Mouse (Mus musculus): Measurements from ENCODE around the gene Ndrg2.

Gene Ndrg2

DNA sequence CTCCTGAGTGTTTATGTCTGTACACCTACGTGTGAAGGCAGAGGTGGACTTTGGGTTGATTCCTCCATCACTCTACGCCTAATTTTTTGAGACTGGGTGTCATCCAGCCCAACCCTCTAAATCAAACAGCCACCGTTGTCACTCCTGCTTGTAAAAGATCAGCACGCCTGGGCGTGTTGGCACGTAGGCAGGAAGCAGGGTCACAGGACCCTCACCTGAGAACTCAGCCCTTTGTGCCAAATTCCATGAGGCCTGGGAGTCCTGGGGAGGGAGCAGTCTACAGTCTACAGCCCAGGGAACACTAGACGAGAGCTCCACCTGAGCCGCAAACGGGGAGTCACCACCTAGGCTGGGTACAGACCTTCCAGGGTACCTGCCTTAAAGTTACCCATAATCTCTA, 10.2 kb downstream of the Ndrg2 start:
- TF ChIP-seq CTCF (conservative IDR thresholded peaks at IDR 0.05; ENCODE audit: low read length): no peak
- no peak for TF ChIP-seq POU5F1 (IDR thresholded peaks at IDR 0.05; ENCODE audit: borderline replicate concordance, low read length)
- no peak for TF ChIP-seq NANOG (IDR thresholded peaks at IDR 0.05; ENCODE audit: borderline replicate concordance, low read length)
- H3K4me3 ChIP-seq (replicated peaks; ENCODE audit: low read length): no peak overlapping the region

DNA sequence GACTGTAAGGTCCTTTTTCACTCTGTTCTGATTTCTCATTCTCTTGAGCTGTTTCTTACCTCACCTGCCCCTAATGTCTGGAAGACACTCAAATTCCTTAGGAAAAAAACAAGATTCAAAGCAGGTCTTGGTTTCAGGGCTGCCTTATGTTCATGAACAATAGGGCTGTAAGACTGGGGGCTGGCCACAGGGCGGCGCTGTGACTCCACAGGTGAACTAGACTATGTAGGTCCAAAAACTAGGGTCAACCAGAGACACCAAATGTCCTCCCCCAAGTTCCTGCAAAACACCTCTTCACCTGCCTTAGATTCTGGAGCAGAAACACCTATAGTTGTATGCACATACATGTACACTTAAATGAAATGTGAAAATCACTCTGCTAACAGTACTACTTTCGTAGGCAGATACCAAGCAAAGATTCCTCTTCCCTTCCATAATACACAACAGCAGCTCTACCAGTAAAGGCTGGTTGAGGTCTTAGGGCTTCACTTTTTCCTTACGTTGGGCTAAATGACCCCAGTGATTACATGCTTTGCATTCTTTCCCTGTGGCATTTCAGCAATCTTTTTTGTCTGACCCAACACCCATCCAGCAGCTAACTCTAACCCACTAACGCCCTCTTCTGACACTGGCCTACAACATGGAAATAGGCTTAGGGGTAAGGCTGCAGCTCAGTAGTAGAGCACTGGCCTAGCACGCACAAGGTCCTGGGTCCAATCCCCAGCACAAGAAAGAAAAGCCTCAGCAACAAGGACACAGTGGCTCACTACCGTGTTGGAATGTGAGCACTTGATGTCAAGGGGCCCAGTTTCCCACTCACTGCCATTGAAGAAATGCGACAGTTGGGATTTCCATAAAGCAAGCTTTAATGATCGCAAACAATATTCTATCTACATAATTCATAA, 10.9 kb downstream of the Ndrg2 start:
- H3K9me3 ChIP-seq (ENCODE audit: low read length): peaks cover 31% of the 10 kb centered on the region
- TF ChIP-seq CTCF (conservative IDR thresholded peaks at IDR 0.05; ENCODE audit: low read length) (peak; percentile 84), POU5F1 (IDR thresholded peaks at IDR 0.05; ENCODE audit: borderline replicate concordance, low read length) (no peak), NANOG (IDR thresholded peaks at IDR 0.05; ENCODE audit: borderline replicate concordance, low read length) (no peak)

More for the DNA sequence above, 10.2 kb downstream of the Ndrg2 start:
- H3K36me3 ChIP-seq (ENCODE audit: insufficient read depth, low read length): peaks cover 37% of the 10 kb centered on the region
- no peaks in the 10 kb centered on the region for H3K27me3 ChIP-seq (ENCODE audit: insufficient read depth, low read length)
- H3K4me1 ChIP-seq (replicated peaks; ENCODE audit: low read depth, low read length): peaks cover 24% of the 10 kb centered on the region
- peaks cover 35% of the 10 kb centered on the region for H3K9me3 ChIP-seq (ENCODE audit: low read length)

GRCm38 (mm10) chr14:51899351-51899750, 14.6 kb downstream of the Ndrg2 start:
- no peak overlapping the region for H3K4me3 ChIP-seq (replicated peaks; ENCODE audit: low read length)
- TF ChIP-seq POU5F1 (IDR thresholded peaks at IDR 0.05; ENCODE audit: borderline replicate concordance, low read length): no peak
- no peak for TF ChIP-seq NANOG (IDR thresholded peaks at IDR 0.05; ENCODE audit: borderline replicate concordance, low read length)
- no peak for TF ChIP-seq CTCF (conservative IDR thresholded peaks at IDR 0.05; ENCODE audit: low read length)

More for the DNA sequence above, 10.9 kb downstream of the Ndrg2 start:
- Histone ChIP-seq H3K4me1 (replicated peaks; ENCODE audit: low read depth, low read length) (peaks cover 21% of the 10 kb centered on the region), H3K4me3 (replicated peaks; ENCODE audit: low read length) (no peak overlapping the region), H3K36me3 (ENCODE audit: insufficient read depth, low read length) (peaks cover 30% of the 10 kb centered on the region), H3K27me3 (ENCODE audit: insufficient read depth, low read length) (no peaks in the 10 kb centered on the region)

DNA sequence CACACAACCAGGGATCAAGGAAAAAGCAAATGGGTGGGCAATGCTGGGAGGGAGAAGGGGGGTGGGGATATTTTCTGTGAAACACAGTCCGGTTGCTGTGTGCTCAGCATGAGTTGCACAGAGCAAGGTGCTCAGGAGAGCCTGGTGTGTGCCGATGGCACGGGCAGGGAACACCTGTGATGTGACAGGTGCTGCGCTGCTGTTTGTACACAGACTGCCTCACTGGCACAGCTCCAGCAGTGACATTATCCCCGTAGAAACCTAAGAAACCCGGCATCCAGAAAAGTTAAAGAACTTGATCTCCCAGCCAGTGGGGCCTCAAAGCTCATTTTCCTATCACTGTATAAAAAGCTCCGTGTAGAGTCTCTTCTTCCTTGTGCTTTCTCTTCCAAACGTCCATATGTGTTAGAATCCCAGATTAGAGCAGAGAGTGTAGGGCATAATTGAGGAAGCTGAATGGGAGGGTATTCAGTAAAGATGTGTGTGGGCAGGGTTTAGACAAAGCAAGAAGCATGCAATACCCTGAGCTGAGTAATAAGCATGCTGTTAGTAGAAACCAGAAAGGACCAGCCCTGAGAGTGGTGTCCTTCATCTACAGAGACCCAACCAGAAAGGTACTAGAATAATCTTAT, 17.3 kb downstream of the Ndrg2 start:
- Histone ChIP-seq H3K36me3 (ENCODE audit: insufficient read depth, low read length) (peaks cover 3% of the 10 kb centered on the region), H3K4me1 (replicated peaks; ENCODE audit: low read depth, low read length) (peaks cover 40% of the 10 kb centered on the region), H3K4me3 (replicated peaks; ENCODE audit: low read length) (no peak overlapping the region), H3K9me3 (ENCODE audit: low read length) (no peaks in the 10 kb centered on the region), H3K27me3 (ENCODE audit: insufficient read depth, low read length) (peaks cover 16% of the 10 kb centered on the region)
- TF ChIP-seq CTCF (conservative IDR thresholded peaks at IDR 0.05; ENCODE audit: low read length) (no peak), POU5F1 (IDR thresholded peaks at IDR 0.05; ENCODE audit: borderline replicate concordance, low read length) (no peak), NANOG (IDR thresholded peaks at IDR 0.05; ENCODE audit: borderline replicate concordance, low read length) (no peak)

More at GRCm38 (mm10) chr14:51899351-51899750, 14.6 kb downstream of the Ndrg2 start:
- Histone ChIP-seq H3K4me1 (replicated peaks; ENCODE audit: low read depth, low read length) (peaks cover 30% of the 10 kb centered on the region), H3K36me3 (ENCODE audit: insufficient read depth, low read length) (no peaks in the 10 kb centered on the region), H3K27me3 (ENCODE audit: insufficient read depth, low read length) (peaks cover 14% of the 10 kb centered on the region), H3K9me3 (ENCODE audit: low read length) (no peaks in the 10 kb centered on the region)

DNA sequence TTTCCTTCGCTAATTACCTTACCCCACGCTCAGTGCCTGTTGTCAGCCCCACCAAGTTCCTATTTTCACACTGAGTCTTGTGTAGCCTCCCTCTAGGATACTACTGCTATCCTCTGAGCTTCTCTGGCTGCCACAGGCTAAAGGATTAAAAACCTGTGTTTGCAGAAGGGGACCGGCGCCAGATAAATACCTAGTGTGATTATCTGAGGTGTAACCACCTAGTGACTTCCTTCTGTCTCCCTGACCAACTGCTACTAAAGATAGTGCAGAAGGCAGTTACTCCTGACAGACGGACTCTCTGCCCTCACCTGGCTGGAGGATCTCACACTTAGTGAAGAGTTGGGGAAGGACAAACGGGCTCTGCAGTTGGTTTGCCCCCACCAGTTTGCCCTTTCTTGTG, 17.9 kb downstream of the Ndrg2 start:
- no peak for TF ChIP-seq CTCF (conservative IDR thresholded peaks at IDR 0.05; ENCODE audit: low read length)
- no peak for TF ChIP-seq NANOG (IDR thresholded peaks at IDR 0.05; ENCODE audit: borderline replicate concordance, low read length)
- no peak for TF ChIP-seq POU5F1 (IDR thresholded peaks at IDR 0.05; ENCODE audit: borderline replicate concordance, low read length)
- H3K27me3 ChIP-seq (ENCODE audit: insufficient read depth, low read length): peaks cover 16% of the 10 kb centered on the region
- no peak overlapping the region for H3K4me3 ChIP-seq (replicated peaks; ENCODE audit: low read length)
- peaks cover 46% of the 10 kb centered on the region for H3K4me1 ChIP-seq (replicated peaks; ENCODE audit: low read depth, low read length)
- peaks cover 9% of the 10 kb centered on the region for H3K36me3 ChIP-seq (ENCODE audit: insufficient read depth, low read length)
- no peaks in the 10 kb centered on the region for H3K9me3 ChIP-seq (ENCODE audit: low read length)

- Histone ChIP-seq H3K4me3 (replicated peaks; ENCODE audit: low read length) (0 out of 2 replicates have a peak overlapping the region, but pooled peaks have one; percentile 4), H3K4me1 (replicated peaks; ENCODE audit: low read depth, low read length) (peaks cover 45% of the 10 kb centered on the region), H3K9me3 (ENCODE audit: low read length) (no peaks in the 10 kb centered on the region), H3K27me3 (ENCODE audit: insufficient read depth, low read length) (peaks cover 16% of the 10 kb centered on the region), H3K36me3 (ENCODE audit: insufficient read depth, low read length) (peaks cover 19% of the 10 kb centered on the region)
- TF ChIP-seq CTCF (conservative IDR thresholded peaks at IDR 0.05; ENCODE audit: low read length): no peak
- TF ChIP-seq NANOG (IDR thresholded peaks at IDR 0.05; ENCODE audit: borderline replicate concordance, low read length): no peak
- no peak for TF ChIP-seq POU5F1 (IDR thresholded peaks at IDR 0.05; ENCODE audit: borderline replicate concordance, low read length)
Observed at GRCm38 (mm10) chr14:51895071-51895470, 18.9 kb downstream of the Ndrg2 start.

GRCm38 (mm10) chr14:51893809-51894208, 20.1 kb downstream of the Ndrg2 start:
- peaks cover 16% of the 10 kb centered on the region for H3K27me3 ChIP-seq (ENCODE audit: insufficient read depth, low read length)
- peaks cover 42% of the 10 kb centered on the region for H3K4me1 ChIP-seq (replicated peaks; ENCODE audit: low read depth, low read length)
- no peaks in the 10 kb centered on the region for H3K9me3 ChIP-seq (ENCODE audit: low read length)
- TF ChIP-seq POU5F1 (IDR thresholded peaks at IDR 0.05; ENCODE audit: borderline replicate concordance, low read length) (no peak), CTCF (conservative IDR thresholded peaks at IDR 0.05; ENCODE audit: low read length) (no peak), NANOG (IDR thresholded peaks at IDR 0.05; ENCODE audit: borderline replicate concordance, low read length) (no peak)
- H3K36me3 ChIP-seq (ENCODE audit: insufficient read depth, low read length): peaks cover 31% of the 10 kb centered on the region
- H3K4me3 ChIP-seq (replicated peaks; ENCODE audit: low read length): 0 out of 2 replicates have a peak overlapping the region, but pooled peaks have one; percentile 3

DNA sequence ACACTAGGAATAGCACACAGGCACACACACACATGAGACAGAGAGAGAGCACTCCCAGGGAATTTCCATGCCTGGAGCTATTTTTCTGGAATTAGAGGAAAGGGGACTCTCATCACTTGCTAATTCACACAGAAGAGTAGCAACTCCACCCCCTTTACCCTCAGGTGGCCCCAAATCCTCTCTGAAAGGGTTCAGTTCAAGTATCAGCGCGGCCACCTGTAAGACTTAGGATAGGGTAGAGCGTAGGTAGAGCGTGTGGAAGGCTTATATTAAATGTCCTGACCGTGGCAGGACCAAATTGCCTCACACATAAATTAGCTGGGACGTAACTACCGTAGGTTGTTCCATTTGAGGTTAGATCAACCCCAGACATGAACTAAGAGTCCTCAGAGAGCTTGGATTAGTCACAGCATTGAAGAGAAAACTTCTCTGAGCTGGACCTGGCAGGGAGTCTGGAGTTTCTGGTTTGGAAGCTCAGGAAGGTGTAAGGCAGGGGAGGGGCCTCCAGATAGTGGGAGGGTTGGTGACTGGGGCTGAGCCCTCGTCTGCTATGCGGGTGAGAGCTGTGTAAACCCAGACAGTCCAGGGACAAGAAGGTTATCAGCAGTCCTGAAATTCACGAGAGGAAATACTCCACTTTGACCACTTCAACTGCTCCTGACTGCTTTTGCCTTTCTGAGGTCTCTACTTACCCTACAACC, 20.7 kb downstream of the Ndrg2 start:
- H3K4me1 ChIP-seq (replicated peaks; ENCODE audit: low read depth, low read length): peaks cover 42% of the 10 kb centered on the region
- peaks cover 37% of the 10 kb centered on the region for H3K36me3 ChIP-seq (ENCODE audit: insufficient read depth, low read length)
- no peaks in the 10 kb centered on the region for H3K9me3 ChIP-seq (ENCODE audit: low read length)
- TF ChIP-seq CTCF (conservative IDR thresholded peaks at IDR 0.05; ENCODE audit: low read length) (no peak), POU5F1 (IDR thresholded peaks at IDR 0.05; ENCODE audit: borderline replicate concordance, low read length) (no peak)
- 0 out of 2 replicates have a peak overlapping the region, but pooled peaks have one; percentile 3 for H3K4me3 ChIP-seq (replicated peaks; ENCODE audit: low read length)
- H3K27me3 ChIP-seq (ENCODE audit: insufficient read depth, low read length): peaks cover 16% of the 10 kb centered on the region
